Mouse (Mus musculus) left cerebral cortex, postnatal 36 days (tissue): ENCODE data around the gene Trim41. TPM values are rescaled to one million over a fixed set of nuclear protein-coding genes. Genes with fewer than 3 reads are reported as not detected.
"Not testable (repeated sequence)": the region's sequence is repeated elsewhere in the genome, so short reads cannot be mapped to it uniquely, and the experiment has no call there.

Source experiments
- DNase-seq, 2 experiments: peaks; one replicate each; pipeline ENCODE4 v3.0.0; 2021 to 2022; ENCODE audit warnings: low spot score in 2 of 2, mixed read lengths in 1 of 2
- intact Hi-C: fragments of 180-260 bp; cut with DNase I; formaldehyde crosslinking; loops from one replicate; pipeline ENCODE4 v1.15.1; 2025
- total RNA-seq, 2 experiments: library from RNA; stranded (reverse); gene quantifications; 2 replicates each; pipeline ENCODE4 v1.2.3; 2021

Gene Trim41
- total RNA-seq, 2 experiments from 2014 or later, result 61.2 to 62.1 TPM

DNA sequence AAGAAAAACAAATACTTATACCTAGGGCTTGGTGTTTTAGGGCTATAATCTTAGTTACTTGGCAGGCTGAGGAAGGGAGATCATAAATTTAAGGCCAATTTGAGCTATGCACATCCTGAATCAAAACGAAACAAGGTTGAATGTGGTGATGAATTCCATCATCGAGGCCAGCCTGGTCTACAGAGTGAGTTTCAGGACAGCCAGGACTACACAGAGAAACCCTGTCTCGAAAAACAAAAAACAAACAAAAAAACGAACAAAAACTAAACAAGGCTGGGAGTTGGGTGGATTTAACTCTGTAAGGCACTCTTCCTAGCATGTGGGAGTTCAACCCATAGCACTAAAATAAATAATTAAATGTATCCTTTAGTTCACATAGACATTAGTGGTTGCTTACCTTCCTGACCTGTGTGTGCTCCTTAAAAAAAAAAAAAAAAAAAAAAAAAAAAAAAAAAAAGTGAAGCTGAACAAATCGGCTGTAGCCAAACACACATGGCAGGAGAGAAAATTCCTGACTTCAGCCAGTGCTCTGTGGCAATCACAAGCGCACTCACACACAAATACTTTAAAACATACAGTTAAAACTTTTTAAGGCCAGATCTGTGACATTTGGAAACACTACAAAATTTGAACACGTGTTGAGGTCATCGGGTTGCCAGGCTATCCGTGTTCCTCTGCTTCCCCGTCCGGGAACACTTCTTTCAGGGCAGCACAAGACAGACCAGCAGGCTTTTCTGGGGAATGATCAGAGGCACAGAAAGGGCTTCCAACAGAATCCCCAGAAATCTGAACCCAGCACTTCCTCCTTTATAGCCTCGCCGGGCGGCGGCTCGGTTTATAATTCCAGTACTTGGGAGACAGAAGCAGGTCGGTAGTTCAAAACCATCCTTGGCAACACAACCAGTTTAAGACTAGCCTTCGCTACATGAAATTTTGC, 17.9 kb downstream of the Trim41 start:
- DNase-seq, result no peak
- intact Hi-C loops, result no loop called here

DNA sequence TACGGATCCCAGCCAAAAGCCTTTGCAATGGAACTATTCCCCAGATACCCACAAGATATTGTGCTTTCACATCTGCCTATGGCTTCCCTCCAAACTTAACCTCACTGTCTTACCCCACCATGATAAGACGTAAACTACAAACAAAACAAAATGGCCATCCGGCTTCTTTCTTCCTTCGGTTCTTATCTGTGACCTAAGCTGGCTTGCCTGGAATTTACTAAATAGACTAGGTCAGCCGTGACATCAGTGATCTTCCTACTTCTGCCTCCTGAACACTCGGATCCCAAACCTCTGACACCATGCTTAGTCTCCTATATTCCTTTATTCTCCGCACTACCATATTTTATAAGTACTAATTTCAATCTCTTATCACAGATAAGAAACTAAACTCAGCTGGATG, 18.8 kb downstream of the Trim41 start:
- DNase-seq, result no peak
- intact Hi-C loops, result no loop called here

DNA sequence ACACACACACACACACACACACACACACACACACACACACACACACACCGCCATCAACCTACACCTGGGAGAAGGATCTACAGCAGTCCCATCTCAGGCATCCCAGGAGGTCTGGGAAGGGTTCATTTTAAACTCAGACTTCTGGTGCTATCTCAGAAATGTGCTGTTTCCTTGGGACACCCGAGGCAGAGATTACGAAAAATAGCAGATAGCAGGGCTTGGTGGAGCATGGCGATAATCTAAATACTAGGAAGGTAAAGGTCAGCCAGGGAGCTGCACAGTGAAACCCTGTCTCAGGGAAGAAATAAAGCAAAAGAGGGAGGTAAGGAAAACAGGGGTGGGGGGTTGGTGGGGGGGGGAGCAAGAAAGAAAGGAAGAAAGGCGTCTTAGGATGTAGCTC, 19.9 kb downstream of the Trim41 start:
- intact Hi-C loops, result no loop called here
- DNase-seq, result no peak

DNA sequence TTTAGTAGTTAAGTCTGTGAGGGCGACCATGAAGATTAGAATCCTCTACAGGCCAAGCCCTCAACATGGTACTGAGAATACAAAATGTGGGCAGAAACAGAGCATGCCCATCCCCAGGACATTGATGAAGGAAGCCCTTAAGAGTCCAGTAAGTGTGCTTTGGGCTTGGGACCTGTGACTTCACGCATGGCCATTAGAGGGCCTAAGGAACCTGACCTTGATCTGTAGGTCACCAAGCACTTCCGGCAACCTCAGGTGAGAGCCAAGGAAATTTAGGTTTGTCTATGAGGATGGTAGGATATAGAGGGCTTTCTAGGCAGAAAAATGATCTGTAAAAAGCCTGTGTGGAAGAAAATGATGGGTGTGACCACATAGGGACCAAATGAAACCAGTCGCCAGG, 20.9 kb downstream of the Trim41 start:
- DNase-seq, result no peak
- intact Hi-C loops, result no loop called here

DNA sequence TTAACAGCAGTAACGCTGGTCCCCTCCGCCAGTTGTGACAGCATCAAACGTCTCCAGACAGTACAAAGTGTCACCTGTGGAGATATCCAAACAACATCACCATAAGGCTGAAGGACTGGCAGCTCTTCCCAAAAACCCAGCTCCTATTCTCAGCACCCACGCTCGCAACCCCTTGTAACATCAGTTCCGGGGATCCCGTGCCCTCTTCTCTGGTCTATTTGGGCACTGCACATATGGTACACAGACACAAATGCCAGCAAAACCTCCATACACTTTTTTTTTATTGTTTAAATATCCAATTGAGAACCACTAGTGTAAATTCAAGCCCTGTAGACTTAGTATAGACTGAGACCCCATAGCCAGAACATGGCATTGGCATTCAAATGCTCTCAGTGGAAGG, 21.9 kb downstream of the Trim41 start:
- no peak for DNase-seq
- intact Hi-C loops, result no loop called here

DNA sequence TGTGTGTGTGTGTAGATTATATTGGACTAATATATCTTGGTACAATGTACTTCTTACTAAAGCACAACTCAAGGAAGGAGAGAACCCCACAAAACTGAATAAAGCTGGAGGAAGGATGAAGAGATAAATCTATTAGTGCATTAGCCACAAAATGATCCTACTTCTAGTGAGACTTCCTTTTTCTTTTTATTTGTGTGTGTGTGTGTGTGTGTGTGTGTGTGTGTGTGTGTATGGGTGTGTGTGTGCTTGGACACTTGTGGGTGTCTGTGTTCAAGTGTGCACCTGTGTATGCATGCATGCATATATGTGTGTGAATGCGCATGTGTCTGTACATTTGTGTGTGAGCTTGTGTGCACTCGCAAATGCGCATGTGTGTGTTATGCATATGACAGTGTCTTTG, 24.0 kb downstream of the Trim41 start:
- intact Hi-C loops, result no loop called here
- no peak for DNase-seq

DNA sequence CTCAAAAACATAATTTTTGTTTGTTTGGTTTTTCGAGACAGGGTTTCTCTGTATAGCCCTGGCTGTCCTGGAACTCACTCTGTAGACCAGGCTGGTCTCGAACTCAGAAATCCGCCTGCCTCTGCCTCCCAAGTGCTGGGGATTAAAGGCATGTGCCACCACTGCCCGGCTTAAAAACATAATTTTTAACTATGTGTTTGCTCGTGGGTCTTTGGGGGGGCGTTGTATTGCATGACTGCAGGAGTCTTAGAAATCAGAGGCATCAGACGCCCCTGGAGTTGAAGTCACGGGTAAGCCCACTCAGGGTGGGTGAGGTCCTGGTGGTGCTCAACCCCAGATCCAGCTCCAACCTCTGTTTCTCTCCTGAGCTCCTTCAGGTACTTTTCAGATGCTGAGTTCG, 25.3 kb downstream of the Trim41 start:
- intact Hi-C loops, DNase-seq: not testable (repeated sequence)

DNA sequence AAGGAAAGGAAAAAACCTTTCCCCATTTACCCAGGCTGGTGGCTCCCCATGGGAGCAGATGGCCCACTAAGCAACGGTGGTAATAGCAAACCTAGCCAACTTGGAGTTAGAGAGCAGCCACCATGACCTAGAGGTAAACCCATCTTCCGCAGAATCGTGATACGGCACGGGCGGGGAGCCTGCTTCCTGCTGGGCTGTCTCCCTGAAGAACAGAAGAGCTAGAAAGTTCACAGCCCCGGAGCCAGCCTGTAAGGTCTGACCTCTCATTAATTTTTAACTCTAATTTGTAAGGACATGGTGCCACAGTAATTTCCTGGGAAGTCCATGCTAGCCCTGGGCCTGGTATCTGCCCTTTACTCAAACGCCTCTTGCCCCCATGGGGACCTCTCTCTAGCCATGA, 26.2 kb downstream of the Trim41 start:
- intact Hi-C loops, result no loop called here
- DNase-seq, result no peak

DNA sequence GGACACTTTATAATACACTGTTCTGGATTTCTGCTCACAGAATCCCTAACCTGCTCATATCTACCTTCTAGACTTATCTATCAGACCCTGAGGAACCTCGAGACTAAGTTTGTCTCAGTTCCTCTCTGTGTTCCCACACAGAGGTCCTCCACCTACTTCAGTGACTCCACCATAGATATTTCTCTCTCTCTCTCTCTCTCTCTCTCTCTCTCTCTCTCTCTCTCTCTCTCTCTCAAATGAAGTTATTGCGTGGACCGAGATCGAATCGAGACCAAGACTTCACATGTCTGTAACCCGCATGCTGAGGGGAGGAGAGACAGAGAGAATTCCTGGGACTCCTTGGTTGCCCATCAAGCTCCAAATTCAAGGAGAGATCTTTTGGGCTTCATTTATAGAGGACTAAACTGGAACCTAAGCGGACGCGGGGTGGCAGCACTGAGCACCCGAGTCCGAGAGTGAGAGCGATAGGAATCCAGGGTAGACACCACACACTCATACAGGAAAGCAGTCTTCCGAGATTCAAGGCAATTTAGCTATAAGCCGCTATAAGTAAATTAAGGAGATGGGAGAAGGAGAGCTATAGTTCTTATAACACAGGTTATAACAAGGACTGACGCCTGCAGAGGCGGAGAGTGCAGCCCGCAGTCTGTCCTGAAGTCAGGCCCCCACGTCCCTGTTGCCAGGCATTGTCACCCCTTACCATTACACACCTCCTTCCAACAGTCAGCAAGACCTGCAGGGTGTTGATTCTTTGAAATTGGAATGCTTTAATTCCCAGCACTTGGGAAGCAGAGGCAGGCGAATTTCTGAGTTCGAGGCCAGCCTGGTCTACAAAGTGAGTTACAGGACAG, 27.0 kb downstream of the Trim41 start:
- intact Hi-C loops, result loop anchor here (2.0 to 5.0 kb wide), 2 partner anchors 69 to 312 kb away; no protein-coding TSS in a partner anchor
- peak; percentile 76 to 83 for DNase-seq

DNA sequence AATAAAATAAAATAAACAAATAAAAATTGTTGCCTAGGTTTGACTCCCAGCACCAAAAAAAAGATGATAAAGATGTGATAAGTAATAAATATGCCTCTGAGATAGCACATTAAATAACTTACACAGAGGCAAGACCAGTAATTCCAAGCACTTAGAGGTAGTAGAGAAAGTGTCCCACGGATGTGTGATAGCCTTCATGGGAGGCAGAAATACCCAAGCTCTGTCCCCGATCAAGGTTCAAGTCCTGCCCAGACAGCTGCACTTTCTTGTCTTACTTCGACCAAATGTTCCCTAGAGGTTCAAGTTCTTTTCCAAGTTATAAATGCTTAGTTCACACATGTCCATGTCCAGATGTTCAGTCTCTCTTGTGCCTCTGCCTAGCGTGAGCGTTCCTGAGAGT, 27.9 kb downstream of the Trim41 start:
- intact Hi-C loops, result loop anchor here (2.0 to 5.0 kb wide), 2 partner anchors 70 to 313 kb away; no protein-coding TSS in a partner anchor
- no peak for DNase-seq

DNA sequence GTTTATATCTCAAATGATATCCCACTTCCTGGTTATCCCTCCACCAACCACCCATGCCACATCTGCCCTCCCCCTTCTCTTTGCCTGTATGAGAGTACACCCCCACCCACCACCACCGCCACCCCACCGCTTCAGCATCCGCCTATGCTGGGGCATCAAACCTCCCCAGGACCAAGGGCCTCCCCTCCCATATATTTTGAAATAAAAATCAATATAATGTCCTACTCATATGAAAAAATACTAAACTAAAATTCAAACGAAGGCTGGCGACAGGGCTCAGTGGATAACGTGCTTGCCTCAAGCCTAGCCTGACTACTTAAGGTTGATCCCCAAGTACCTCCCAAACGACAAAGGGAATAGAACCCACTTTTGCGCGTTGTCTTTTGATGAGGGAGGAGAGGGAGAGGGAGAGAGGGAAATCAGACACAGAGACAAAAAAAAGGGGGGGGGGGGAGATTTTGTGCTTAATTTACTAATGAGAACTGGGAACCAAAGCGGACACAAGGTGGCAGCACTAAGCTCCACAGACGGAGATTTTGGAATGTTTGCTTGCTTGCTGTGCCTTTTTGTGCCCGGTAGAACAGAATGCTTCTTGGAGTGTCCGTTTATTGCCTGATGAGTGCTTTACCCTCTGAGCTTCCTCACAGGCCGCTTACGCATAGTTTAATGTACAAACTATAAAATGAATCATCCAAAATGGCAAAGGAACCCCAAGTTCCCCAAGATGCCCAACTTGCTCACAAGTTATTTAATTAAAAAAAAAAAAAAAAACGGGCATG, 28.7 kb downstream of the Trim41 start:
- intact Hi-C loops, result loop anchor here (2.0 to 5.0 kb wide), 2 partner anchors 70 to 314 kb away; no protein-coding TSS in a partner anchor
- DNase-seq, result peak in 1 of 2 experiments; percentile 67

DNA sequence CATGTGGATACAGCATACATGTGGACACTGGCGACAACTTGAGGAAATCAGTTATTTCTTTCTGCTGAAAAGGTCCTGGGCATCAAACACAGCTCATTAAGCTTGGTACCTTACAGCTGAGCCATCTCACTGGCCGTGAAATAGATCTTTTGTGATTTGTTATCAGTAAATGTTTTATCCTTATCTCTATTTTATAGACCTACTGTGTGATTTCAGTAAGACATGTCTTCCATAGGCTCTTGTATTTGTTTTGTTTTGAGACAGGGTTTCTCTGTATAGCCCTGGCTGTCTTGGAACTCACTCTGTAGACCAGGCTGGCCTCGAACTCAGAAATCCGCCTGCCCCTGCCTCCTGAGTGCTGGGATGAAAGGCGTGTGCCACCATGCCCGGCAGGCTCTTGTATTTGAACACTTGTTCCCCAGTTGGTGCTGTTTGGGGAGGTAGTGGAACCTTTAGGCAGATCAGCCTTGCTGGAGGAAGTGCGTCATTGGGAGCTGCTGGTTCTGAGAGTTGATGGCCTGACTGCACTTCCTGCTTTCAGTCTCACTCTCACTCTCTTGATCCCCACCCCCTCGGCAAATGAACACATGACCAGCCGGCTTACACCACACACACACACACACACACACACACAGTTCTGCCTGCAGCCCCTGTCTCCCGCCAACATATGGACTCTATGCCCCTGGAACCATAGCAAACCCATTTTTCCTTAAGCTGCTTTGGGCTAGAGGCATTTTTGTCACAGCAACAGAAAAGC, 29.5 kb downstream of the Trim41 start:
- no peak for DNase-seq
- intact Hi-C loops, result loop anchor here (2.0 to 5.0 kb wide), 2 partner anchors 71 to 315 kb away; no protein-coding TSS in a partner anchor

DNA sequence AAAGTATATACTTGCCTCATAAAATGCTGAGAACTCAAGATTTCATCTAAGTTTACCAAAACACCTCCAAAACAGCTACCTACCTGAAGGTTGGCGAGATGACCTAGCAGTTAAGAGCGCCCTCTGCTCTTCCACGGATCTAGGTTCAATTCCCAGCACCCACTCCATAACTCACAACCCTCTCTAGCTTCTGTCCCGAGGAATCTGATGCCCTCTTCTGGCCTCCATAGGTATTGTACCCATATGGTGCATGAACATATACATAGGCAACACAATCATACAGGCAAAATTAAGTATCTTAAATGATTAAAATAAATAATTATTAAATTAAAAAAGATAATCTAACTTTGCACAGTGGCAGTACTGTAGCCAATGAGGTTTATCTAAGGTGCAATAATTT, 34.9 kb downstream of the Trim41 start:
- intact Hi-C loops, result no loop called here
- no peak for DNase-seq

DNA sequence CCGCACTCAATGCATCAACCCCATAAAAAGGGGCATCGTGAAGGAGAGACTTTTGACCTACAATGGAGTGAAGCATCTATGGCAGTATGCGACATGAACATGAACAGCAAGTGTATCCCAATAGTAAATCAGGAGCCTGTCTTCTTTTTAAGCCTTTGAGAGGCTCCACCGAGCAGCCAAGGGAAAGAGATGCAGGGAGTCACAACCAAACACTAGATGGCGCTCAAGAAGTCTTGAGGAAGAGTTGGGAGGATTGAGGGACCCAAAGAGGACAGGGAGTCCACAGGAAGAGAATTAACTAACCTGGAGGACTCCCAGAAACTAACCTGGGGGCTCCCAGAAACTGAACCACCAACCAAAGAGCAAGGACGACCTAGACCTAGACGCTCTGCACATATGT, 37.7 kb downstream of the Trim41 start:
- no peak for DNase-seq
- intact Hi-C loops, result loop anchor here (10.0 kb wide), 1 partner anchor 1935 kb away; no protein-coding TSS in a partner anchor

DNA sequence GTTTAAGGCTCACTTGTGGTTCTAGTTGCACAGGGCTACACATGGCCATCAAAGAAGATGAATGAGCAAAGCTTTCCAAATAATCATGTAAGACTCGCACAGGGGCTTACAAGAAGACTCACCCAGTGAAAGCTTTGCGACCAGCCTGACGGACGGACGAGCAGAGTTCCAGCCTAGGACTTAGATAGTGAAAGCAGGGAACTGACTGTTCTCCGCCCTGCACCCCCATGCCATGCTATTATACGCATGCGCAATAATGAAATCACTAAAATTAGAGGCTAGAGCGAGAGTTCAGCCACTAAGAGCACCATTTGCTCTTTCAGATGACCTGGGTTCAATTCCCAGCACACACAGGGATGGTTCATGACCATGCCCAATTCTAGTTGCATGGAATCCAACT, 39.9 kb downstream of the Trim41 start:
- intact Hi-C loops, result loop anchor here (10.0 kb wide), 1 partner anchor 1933 kb away; no protein-coding TSS in a partner anchor
- DNase-seq, result no peak

DNA sequence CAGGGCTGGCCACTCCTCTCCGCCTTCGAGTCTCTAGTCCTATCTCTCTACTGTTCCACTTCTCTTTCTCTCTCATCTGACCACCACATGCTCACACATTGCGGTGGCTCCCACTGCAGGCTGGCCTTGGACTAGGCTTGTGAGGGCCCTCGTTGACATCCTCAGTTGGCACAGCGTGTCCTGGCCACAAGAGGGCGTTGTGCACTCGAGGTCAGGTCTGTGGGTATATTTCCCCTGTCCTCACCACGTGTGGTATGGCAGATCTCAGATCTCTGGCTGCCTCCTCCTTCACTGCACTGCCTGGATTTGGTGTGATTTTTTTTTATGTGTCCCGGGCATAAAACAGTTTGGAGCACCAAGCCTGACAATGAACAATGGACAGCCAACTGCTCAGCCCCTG, 40.5 kb downstream of the Trim41 start:
- intact Hi-C loops, result loop anchor here (10.0 kb wide), 1 partner anchor 1932 kb away; no protein-coding TSS in a partner anchor
- DNase-seq, result no peak

DNA sequence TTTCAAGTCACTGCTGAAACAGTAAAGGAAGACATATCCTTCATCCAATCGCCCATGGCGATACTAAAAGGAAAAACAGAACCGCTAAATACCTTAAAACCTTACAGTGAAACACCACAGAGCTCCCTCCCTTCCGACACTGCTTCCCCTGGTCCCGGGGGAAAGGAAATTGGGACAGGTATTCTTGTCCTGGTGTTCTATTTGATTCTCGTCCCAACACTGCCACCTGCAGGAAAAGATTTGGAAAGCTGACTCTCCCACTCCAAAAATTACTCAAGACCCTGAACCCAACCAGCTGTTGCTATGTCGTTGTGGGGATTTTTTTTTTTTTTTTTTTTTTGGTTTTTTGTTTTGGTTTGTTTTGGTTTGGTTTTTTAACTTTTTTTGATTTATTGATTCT, 41.7 kb downstream of the Trim41 start:
- intact Hi-C loops, result loop anchor here (10.0 kb wide), 1 partner anchor 1931 kb away; no protein-coding TSS in a partner anchor
- DNase-seq, result peak in 1 of 2 experiments; percentile 54

DNA sequence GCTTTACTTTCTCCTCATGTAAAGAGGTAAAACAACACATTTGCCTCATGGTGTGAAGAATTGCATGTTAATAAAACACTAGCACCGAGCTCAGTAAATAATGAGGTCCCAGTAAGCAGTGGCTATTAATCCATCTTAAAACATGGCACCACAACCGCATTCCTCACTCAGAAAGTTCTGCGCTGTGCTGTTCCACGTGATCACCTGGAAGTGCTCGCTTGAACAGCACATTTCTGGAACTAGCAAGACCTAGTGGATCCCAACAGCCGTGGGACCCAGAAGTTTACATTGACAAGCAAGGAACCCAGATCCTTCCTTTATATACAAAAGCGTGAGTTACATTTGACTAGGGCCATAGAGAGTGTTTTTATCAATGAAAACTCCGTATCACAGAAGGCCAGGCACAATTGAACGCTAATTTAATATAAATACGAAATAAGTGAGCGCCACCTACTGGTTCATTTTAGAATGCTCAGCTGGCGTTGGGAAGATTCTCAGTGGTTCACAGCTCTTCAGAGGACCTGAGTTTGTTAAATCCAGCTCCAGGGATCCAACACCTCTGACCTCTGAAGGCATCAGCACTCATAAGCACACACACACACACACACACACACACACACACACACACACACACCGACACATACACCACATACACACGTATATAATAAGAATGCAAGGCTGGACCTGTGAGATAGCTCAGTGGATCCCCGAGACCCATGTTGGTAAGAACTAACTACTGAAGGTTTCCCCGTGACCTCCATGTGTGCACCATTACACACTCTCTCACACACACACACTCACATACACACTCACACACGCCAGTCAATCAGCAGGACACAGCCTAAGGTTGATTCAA, 42.5 kb downstream of the Trim41 start:
- DNase-seq, result peak in 1 of 2 experiments; percentile 32

More for the DNA sequence above, 42.5 kb downstream of the Trim41 start:
- intact Hi-C loops, result loop anchor here (5.0 to 10.0 kb wide), 2 partner anchors 1857 to 1930 kb away; no protein-coding TSS in a partner anchor
